Mouse (Mus musculus): ENCODE results near the gene Usp22. TPM values are rescaled to one million over a fixed set of nuclear protein-coding genes. Genes with fewer than 3 reads are reported as not detected.
"Not testable (repeated sequence)": the region's sequence is repeated elsewhere in the genome, so short reads cannot be mapped to it uniquely, and the experiment has no call there.

Gene Usp22
- polyA plus RNA-seq, 2 experiments, result 8.2 to 12.8 TPM

- no peaks in the 10 kb centered on the region for H3K4me1 ChIP-seq (replicated peaks; ENCODE audit: control insufficient read depth in 2 of 2, insufficient read depth in 2 of 2, low read length in 1 of 2)
- H3K36me3 ChIP-seq (replicated peaks; ENCODE audit: control insufficient read depth, insufficient read depth, low read depth), result no peaks in the 10 kb centered on the region
- 51% methylated on average over 2 of the region's 2 CpGs for WGBS (ENCODE audit: insufficient replicate concordance)
- DNase-seq (ENCODE audit: low read depth in 3 of 3, low spot score in 3 of 3) (no peak), ATAC-seq (ENCODE audit: insufficient read depth) (no peak)
- no peak overlapping the region for H3K27ac ChIP-seq
- no peaks in the 10 kb centered on the region for H3K27me3 ChIP-seq (ENCODE audit: control insufficient read depth, insufficient read depth, low read length)
- H3K9me3 ChIP-seq (ENCODE audit: control insufficient read depth, low read length), result no peaks in the 10 kb centered on the region
- no peak for TF ChIP-seq CTCF (IDR thresholded peaks at IDR 0.05; ENCODE audit: low read depth)
- TF ChIP-seq EP300 (IDR thresholded peaks at IDR 0.05; ENCODE audit: low read depth), result no peak
- H3K4me2 ChIP-seq (ENCODE audit: low read depth), result no peak overlapping the region
- no peak overlapping the region for H3K4me3 ChIP-seq (ENCODE audit: insufficient read depth in 1 of 2, low read depth in 2 of 2, low read length in 2 of 2)
- H3K9ac ChIP-seq (replicated peaks), result no peak overlapping the region
Measured at GRCm38 (mm10) chr11:61132943-61133342, 41.9 kb downstream of the Usp22 start.

- not testable (repeated sequence) for H3K27ac ChIP-seq; H3K9me3 ChIP-seq (ENCODE audit: control insufficient read depth, low read length); DNase-seq (ENCODE audit: low read depth in 3 of 3, low spot score in 3 of 3); ATAC-seq (ENCODE audit: insufficient read depth); H3K36me3 ChIP-seq (replicated peaks; ENCODE audit: control insufficient read depth, insufficient read depth, low read depth); H3K4me1 ChIP-seq (replicated peaks; ENCODE audit: control insufficient read depth in 2 of 2, insufficient read depth in 2 of 2, low read length in 1 of 2); H3K9ac ChIP-seq (replicated peaks); H3K4me2 ChIP-seq (ENCODE audit: low read depth); H3K27me3 ChIP-seq (ENCODE audit: control insufficient read depth, insufficient read depth, low read length); H3K4me3 ChIP-seq (ENCODE audit: insufficient read depth in 1 of 2, low read depth in 2 of 2, low read length in 2 of 2)
- WGBS (ENCODE audit: insufficient replicate concordance), result 59% methylated on average over 4 of the region's 4 CpGs
Measured at GRCm38 (mm10) chr11:61130646-61131045, 44.2 kb downstream of the Usp22 start.

GRCm38 (mm10) chr11:61129305-61129704, 45.5 kb downstream of the Usp22 start:
- Histone ChIP-seq H3K36me3 (replicated peaks; ENCODE audit: control insufficient read depth, insufficient read depth, low read depth) (no peaks in the 10 kb centered on the region), H3K4me2 (ENCODE audit: low read depth) (no peak overlapping the region), H3K4me3 (ENCODE audit: insufficient read depth in 1 of 2, low read depth in 2 of 2, low read length in 2 of 2) (no peak overlapping the region), H3K4me1 (replicated peaks; ENCODE audit: control insufficient read depth in 2 of 2, insufficient read depth in 2 of 2, low read length in 1 of 2) (no peaks in the 10 kb centered on the region), H3K9ac (replicated peaks) (no peak overlapping the region), H3K9me3 (ENCODE audit: control insufficient read depth, low read length) (no peaks in the 10 kb centered on the region), H3K27ac (no peak overlapping the region), H3K27me3 (ENCODE audit: control insufficient read depth, insufficient read depth, low read length) (no peaks in the 10 kb centered on the region)
- TF ChIP-seq CTCF (IDR thresholded peaks at IDR 0.05; ENCODE audit: low read depth) (no peak), EP300 (IDR thresholded peaks at IDR 0.05; ENCODE audit: low read depth) (no peak)
- DNase-seq (ENCODE audit: low read depth in 3 of 3, low spot score in 3 of 3) (no peak), ATAC-seq (ENCODE audit: insufficient read depth) (no peak)
- WGBS (ENCODE audit: insufficient replicate concordance), result 20% methylated on average over 10 of the region's 10 CpGs

GRCm38 (mm10) chr11:61127421-61128055, 47.3 kb downstream of the Usp22 start:
- no peak for ATAC-seq (ENCODE audit: insufficient read depth)

GRCm38 (mm10) chr11:61126606-61127355, 48.1 kb downstream of the Usp22 start, which contains the start of gene Tnfrsf13b:
Gene Tnfrsf13b, plus strand, starts transcription at chr11:61126755.
- Histone ChIP-seq H3K9ac (replicated peaks) (no peak within 1 kb of the TSS), H3K4me1 (replicated peaks; ENCODE audit: control insufficient read depth in 2 of 2, insufficient read depth in 2 of 2, low read length in 1 of 2) (no peaks in the 10 kb centered on the region), H3K4me3 (ENCODE audit: insufficient read depth in 1 of 2, low read depth in 2 of 2, low read length in 2 of 2) (no peak within 1 kb of the TSS), H3K27ac (no peak within 1 kb of the TSS), H3K9me3 (ENCODE audit: control insufficient read depth, low read length) (no peaks in the 10 kb centered on the region), H3K4me2 (ENCODE audit: low read depth) (no peak within 1 kb of the TSS), H3K27me3 (ENCODE audit: control insufficient read depth, insufficient read depth, low read length) (no peaks in the 10 kb centered on the region), H3K36me3 (replicated peaks; ENCODE audit: control insufficient read depth, insufficient read depth, low read depth) (no peaks in the 10 kb centered on the region)
- WGBS (ENCODE audit: insufficient replicate concordance), result 72% methylated on average over 23 of the region's 23 CpGs
- ATAC-seq (ENCODE audit: insufficient read depth), result no peak
- DNase-seq (ENCODE audit: low read depth in 3 of 3, low spot score in 3 of 3), result no peak
- TF ChIP-seq EP300 (IDR thresholded peaks at IDR 0.05; ENCODE audit: low read depth) (no peak), CTCF (IDR thresholded peaks at IDR 0.05; ENCODE audit: low read depth) (no peak)

More at GRCm38 (mm10) chr11:61127421-61128055, 47.3 kb downstream of the Usp22 start:
- no peak for DNase-seq (ENCODE audit: low read depth in 3 of 3, low spot score in 3 of 3)
- Histone ChIP-seq H3K4me3 (ENCODE audit: insufficient read depth in 1 of 2, low read depth in 2 of 2, low read length in 2 of 2) (no peak overlapping the region), H3K4me1 (replicated peaks; ENCODE audit: control insufficient read depth in 2 of 2, insufficient read depth in 2 of 2, low read length in 1 of 2) (no peaks in the 10 kb centered on the region), H3K9me3 (ENCODE audit: control insufficient read depth, low read length) (no peaks in the 10 kb centered on the region), H3K9ac (replicated peaks) (no peak overlapping the region), H3K36me3 (replicated peaks; ENCODE audit: control insufficient read depth, insufficient read depth, low read depth) (no peaks in the 10 kb centered on the region), H3K4me2 (ENCODE audit: low read depth) (no peak overlapping the region), H3K27ac (no peak overlapping the region), H3K27me3 (ENCODE audit: control insufficient read depth, insufficient read depth, low read length) (no peaks in the 10 kb centered on the region)
- TF ChIP-seq CTCF (IDR thresholded peaks at IDR 0.05; ENCODE audit: low read depth) (no peak), EP300 (IDR thresholded peaks at IDR 0.05; ENCODE audit: low read depth) (no peak)
- 63% methylated on average over 8 of the region's 8 CpGs for WGBS (ENCODE audit: insufficient replicate concordance)

All from liver, embryonic 14.5 days (tissue).